Mouse (Mus musculus): ENCODE measurements around the gene Myo3b.

DNA sequence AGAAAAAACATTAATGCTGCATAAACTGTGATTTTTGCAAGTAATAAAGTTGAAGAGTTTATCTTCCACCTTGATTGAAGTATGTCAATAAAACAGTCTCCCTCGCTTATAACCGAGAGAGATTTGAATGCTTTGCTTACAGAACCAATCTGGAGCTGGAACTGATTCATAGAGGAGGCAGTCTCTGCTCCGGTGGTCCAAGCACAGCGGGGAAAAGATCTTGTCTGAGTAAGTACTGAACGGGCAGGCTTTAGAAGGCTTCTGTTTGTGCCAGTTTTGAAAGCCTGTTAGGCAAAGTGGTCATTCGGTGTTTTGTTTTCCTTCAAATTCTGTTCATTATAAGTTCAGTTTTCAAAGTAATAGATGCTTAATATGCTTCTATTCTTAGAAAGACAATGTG lies 38.6 kb upstream of the Myo3b start:
- TF ChIP-seq CTCF (IDR thresholded peaks at IDR 0.05; ENCODE audit: low read depth) (no peak), EP300 (IDR thresholded peaks at IDR 0.05; ENCODE audit: low read depth) (no peak)

Data from liver, embryonic 14.5 days (tissue).